Mouse (Mus musculus) limb, embryonic 11.5 days (tissue): ENCODE data around the gene Gm15319. TPM values are rescaled to one million over a fixed set of nuclear protein-coding genes. Genes with fewer than 3 reads are reported as not detected.
"Not testable (repeated sequence)": the region's sequence is repeated elsewhere in the genome, so short reads cannot be mapped to it uniquely, and the experiment has no call there.

Experiments used
- ATAC-seq: fragments of 200-750 bp; cut with Nextera tagmentation; 2 replicates; pipeline ENCODE4 v1.8.0; 2017; ENCODE audit warnings: low read depth; ENCODE audit not compliant: insufficient number of reproducible peaks, low FRiP score, low TSS enrichment
- DNase-seq: peaks from one replicate; pipeline ENCODE4 v3.0.0-alpha.2; 2015; ENCODE audit warnings: low spot score
- H3K27ac ChIP-seq: fragments of 300-500 bp; sonication (generic); replicated peaks from 2 replicates; pipeline ENCODE4 v1.5.1; 2014; ENCODE audit warnings: low read depth, mild to moderate bottlenecking, low read length
- H3K27me3 ChIP-seq: fragments of 300-500 bp; sonication (generic); 2 replicates; pipeline ENCODE4 v1.6.1; 2014; ENCODE audit warnings: mild to moderate bottlenecking, low read length, mixed read lengths; ENCODE audit not compliant: control insufficient read depth, insufficient read depth
- H3K36me3 ChIP-seq: fragments of 300-500 bp; sonication (generic); 2 replicates; pipeline ENCODE4 v1.6.1; 2014; ENCODE audit warnings: mild to moderate bottlenecking, low read length, moderate library complexity, mixed read lengths; ENCODE audit not compliant: control insufficient read depth, insufficient read depth
- H3K4me1 ChIP-seq: fragments of 300-500 bp; sonication (generic); 2 replicates; pipeline ENCODE4 v1.6.1; 2014; ENCODE audit warnings: low read length, mixed read lengths; ENCODE audit not compliant: control insufficient read depth, insufficient read depth
- H3K4me2 ChIP-seq: fragments of 300-500 bp; sonication (generic); 2 replicates; pipeline ENCODE4 v1.6.1; 2014; ENCODE audit warnings: low read depth, mild to moderate bottlenecking, moderate library complexity; ENCODE audit not compliant: severe bottlenecking
- H3K4me3 ChIP-seq: fragments of 300-500 bp; sonication (generic); 2 replicates; pipeline ENCODE4 v1.5.1; 2014; ENCODE audit warnings: low read depth, low read length
- H3K9ac ChIP-seq: fragments of 300-500 bp; sonication (generic); 2 replicates; pipeline ENCODE4 v1.6.1; 2014; ENCODE audit warnings: mild to moderate bottlenecking, low read length
- H3K9me3 ChIP-seq: fragments of 300-500 bp; sonication (generic); 2 replicates; pipeline ENCODE4 v1.6.1; 2016; ENCODE audit warnings: low read length; ENCODE audit not compliant: control insufficient read depth
- WGBS: fragments of 180-500 bp; shearing (Covaris S2); extraction: QIAGEN DNeasy Blood & Tissue Kit; methylation state at CpG from one replicate; pipeline ENCODE4 v1.1.7; 2014; 5-methylcytosine and 5-hydroxymethylcytosine counted together
- polyA plus RNA-seq: library from polyadenylated mRNA; unstranded; fragments of >200 nt; fragmentation: Nextera tagmentation; extraction: Ambion mirVana; gene quantifications from 2 replicates; pipeline ENCODE4 v1.2.1, GENCODE M21; 2014

Gm15319 gene
- polyA plus RNA-seq, 1 experiment from 2014 or later: not detected

- H3K27me3 ChIP-seq, H3K9ac ChIP-seq, H3K4me2 ChIP-seq, H3K27ac ChIP-seq, H3K4me1 ChIP-seq, H3K36me3 ChIP-seq, DNase-seq, ATAC-seq, H3K9me3 ChIP-seq, H3K4me3 ChIP-seq: not testable (repeated sequence)
Measured at GRCm38 (mm10) chr8:20293966-20294365, 69.0 kb downstream of the Gm15319 start.

- H3K9ac ChIP-seq, H3K36me3 ChIP-seq, DNase-seq, H3K4me3 ChIP-seq, ATAC-seq, H3K27ac ChIP-seq, H3K27me3 ChIP-seq, H3K4me2 ChIP-seq, H3K9me3 ChIP-seq, H3K4me1 ChIP-seq: not testable (repeated sequence)
- WGBS: 83% methylated on average over 4 of the region's 8 CpGs
Measured at GRCm38 (mm10) chr8:20290015-20290414, 73.0 kb downstream of the Gm15319 start.

- H3K27me3 ChIP-seq, H3K4me3 ChIP-seq, H3K4me1 ChIP-seq, H3K4me2 ChIP-seq, H3K9me3 ChIP-seq, H3K36me3 ChIP-seq, DNase-seq, H3K27ac ChIP-seq, ATAC-seq, H3K9ac ChIP-seq: not testable (repeated sequence)
- 90% methylated on average over 1 of the region's 3 CpGs for WGBS
Measured at GRCm38 (mm10) chr8:20288878-20289277, 74.1 kb downstream of the Gm15319 start.

GRCm38 (mm10) chr8:20287706-20288105, 75.3 kb downstream of the Gm15319 start:
- not testable (repeated sequence) for H3K4me2 ChIP-seq, DNase-seq, H3K9ac ChIP-seq, H3K4me3 ChIP-seq, H3K27ac ChIP-seq, ATAC-seq, H3K27me3 ChIP-seq, H3K4me1 ChIP-seq, H3K9me3 ChIP-seq, H3K36me3 ChIP-seq
- WGBS: 92% methylated on average over 3 of the region's 3 CpGs
